Mouse (Mus musculus) layer of hippocampus, adult 9-10 months (tissue): ENCODE measurements at regions not wholly inside any gene's neighbourhood (a gene's known extent, or its start where the extent isn't known, plus 50 kb on each side); places are given as distances from the start of the nearest gene placed in this dataset.

Experiments used
- DNase-seq: peaks from one replicate; pipeline ENCODE4 v3.0.0; 2022; ENCODE audit warnings: low spot score

DNA sequence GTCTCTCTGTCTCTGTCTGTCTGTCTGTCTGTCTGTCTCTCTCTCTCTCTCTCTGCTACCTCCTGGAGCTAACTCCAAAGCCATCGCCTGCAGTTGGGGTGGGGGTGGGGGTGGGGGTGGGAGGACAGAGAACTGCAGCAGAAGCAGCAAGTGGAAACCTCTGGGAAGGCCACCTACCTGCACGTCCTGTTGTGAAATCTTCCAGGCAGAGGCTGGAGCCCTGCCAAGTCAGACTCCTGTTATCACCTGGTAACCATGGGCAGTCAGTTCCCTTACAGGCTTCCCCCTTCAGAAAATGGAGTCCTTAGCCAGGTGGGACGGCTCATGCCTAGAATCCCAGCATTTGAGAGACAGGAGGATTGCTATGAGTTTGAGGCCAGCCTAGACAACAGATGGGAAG lies 361.8 kb downstream of the Bcor start:
- no peak for DNase-seq

DNA sequence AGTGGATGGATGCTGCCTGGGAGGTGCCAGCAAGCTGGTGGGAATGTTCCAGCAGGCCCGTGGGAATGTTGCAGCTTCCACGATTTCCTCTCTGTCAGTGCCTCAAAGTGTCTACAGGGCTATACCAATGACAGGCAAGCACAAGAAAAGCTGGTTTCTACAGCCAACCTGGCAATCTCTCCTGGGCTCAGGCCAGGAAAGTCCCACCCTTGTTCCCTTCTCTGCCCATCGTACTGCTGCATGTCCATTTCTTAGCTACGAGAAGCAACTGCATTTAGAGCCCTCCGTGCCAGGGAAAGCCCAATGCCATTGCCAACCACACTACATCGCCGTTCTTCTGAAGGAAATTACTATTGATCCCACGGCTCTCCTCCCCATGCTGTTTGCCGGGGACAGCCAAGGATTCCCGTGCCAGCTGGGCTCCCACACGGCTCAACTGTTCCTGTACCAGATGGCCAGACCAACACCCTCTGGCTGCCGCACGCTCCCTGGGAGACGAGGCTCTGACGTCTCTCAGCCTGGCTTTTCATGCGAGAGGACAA lies 359.7 kb downstream of the Bcor start:
- DNase-seq, result no peak

GRCm38 (mm10) chrX:11801208-11801607 lies 358.9 kb downstream of the Bcor start:
- DNase-seq, result no peak

- no peak for DNase-seq
These were observed 358.5 kb downstream of the Bcor start for GRCm38 (mm10) chrX:11801621-11802020.

- DNase-seq, result no peak
These were observed 357.9 kb downstream of the Bcor start for GRCm38 (mm10) chrX:11802074-11802899.

GRCm38 (mm10) chrX:11803239-11803638 lies 356.9 kb downstream of the Bcor start:
- DNase-seq, result no peak

- no peak for DNase-seq
These were observed 353.3 kb downstream of the Bcor start for GRCm38 (mm10) chrX:11806896-11807252.

GRCm38 (mm10) chrX:11807253-11807882 lies 352.8 kb downstream of the Bcor start:
- DNase-seq, result no peak

- DNase-seq, result no peak
These were observed 352.3 kb downstream of the Bcor start for GRCm38 (mm10) chrX:11807883-11808262.

GRCm38 (mm10) chrX:11808911-11809310 lies 351.2 kb downstream of the Bcor start:
- no peak for DNase-seq

- no peak for DNase-seq
These were observed 345.3 kb downstream of the Bcor start for GRCm38 (mm10) chrX:11814861-11815260.

DNA sequence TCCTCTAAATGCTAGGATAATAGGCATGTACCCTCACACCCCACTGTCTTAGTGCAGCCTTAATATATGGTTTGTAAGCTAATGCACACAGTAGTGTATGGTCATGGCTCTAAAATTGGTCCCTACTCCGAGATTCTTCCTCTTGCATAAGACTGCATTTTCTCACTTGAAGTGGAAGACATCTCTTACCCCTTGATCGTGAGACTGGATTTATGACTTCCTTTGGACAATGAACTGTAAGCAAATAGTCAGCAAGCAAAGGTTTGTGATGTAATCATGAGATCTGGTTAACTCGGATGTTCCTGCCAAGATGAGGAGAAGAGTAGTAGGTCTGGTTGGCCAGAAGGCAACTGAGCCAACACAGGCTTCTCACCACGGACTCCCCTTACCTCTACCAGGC lies 344.3 kb downstream of the Bcor start:
- DNase-seq, result no peak

DNA sequence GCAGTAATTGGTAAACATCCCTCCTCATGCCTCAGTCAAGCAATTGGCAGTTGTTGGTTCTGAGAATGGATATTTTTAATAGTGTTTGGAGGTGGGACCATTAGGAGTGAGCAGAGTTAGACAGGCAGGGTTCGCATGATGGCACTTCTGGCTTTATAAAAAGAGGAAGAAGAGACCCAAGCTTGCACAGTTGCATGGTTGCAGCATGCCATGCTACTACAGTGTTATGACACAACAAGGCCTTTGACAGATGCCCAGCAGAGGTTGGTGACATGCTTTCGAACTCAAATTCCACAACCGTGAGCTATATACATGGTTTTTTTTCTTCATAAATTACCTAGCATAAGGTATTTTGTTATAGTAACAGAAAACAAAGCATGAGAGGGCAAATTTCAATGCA lies 341.5 kb downstream of the Bcor start:
- no peak for DNase-seq

DNA sequence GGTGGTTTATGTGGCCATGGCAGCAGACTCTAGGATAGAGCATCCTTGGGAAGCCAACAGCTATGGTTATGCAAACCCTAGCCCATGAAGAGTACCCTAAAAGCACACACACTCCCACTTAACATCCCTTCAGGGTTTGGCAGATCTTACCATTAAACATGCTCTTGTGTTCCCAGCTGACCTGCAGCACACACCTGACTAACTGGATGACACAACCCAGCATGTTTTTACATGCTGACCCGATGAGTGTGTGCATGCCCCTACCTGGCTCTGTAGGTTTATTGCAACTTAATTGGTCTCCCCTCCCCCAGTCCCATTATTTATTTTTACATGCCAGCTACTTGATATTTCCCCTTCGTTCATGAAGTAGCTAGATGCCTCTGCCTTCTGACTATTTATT lies 339.0 kb downstream of the Bcor start:
- DNase-seq, result no peak

- no peak for DNase-seq
These were observed 338.0 kb downstream of the Bcor start for GRCm38 (mm10) chrX:11821880-11822768.

DNA sequence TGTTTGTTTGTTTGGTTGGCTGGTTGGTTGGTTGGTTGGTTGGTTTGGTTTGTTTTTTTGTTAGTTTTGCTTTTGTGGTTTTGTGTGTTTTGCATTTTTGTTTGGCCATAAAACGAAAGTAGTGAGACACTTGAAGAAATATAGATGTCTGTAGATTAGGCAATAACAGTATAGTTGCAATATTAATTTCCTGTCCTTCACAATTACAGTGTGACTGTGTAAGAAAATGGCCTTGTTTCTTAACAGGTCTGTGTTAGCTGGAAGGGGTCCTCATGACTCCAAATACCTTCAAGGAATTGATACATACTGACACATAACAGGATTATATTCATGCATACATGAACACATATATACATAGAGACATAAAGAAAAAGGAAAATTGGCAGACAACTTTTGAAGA lies 334.2 kb downstream of the Bcor start:
- DNase-seq, result no peak

DNA sequence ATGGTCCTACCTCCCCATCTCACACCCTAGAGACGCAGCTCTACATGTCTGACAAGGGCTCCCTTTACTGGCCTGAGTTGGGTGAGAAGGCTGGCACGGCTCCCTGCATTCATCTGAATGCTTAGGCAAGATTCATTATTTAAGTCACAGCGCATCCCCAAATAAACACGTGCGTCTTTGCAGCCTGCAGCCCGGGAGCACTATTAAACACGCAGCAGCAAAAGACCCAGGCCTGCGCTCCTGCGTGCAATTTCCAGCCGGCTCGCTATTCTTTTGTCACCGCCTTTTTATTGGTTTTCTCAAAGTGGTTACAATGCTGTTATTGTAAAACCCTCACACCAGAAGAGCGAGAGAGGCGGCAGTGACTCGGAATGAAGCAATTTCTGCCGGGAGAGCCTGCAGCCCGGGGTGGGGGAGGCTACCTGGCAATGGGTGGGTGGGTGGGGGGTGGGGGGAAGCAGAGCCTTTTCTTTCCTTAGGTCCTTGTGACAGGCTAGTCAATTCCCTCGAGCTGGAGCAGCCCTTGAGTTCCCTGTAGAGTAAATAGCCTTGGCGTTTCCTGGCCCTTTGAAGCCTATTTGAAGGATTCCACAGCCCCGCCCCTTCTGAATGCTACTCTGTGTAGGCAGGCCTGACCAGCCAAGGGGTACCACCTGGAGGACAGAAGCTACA lies 333.3 kb downstream of the Bcor start:
- no peak for DNase-seq

DNA sequence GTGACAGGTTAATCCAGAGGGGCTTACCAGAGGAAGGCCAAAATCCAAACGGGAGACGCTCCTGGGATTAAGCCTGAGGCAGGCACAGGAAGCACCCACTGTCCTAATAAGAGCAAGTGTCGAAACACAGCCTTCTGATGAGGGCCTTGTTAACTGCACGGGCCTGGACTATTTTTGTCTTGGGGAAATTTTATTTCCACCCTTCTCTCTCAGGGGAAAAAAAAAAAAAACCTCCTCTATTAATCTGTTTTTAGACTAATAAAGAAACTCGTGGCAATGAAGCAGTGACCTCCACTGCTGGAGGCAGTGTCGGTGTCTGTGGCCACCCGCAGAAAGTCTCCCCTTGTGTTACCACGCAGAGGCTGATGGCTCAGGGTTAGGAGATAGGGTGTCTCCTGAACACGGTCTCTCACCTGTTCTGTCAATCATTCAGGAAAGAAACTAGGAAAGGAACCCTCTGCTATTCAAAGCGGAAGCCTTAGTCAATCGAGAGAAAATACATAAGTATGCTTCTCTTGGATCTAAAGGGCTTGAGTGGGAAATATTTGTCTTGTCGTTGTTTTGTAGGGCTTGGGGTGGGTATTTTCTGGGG lies 330.6 kb downstream of the Bcor start:
- no peak for DNase-seq

DNA sequence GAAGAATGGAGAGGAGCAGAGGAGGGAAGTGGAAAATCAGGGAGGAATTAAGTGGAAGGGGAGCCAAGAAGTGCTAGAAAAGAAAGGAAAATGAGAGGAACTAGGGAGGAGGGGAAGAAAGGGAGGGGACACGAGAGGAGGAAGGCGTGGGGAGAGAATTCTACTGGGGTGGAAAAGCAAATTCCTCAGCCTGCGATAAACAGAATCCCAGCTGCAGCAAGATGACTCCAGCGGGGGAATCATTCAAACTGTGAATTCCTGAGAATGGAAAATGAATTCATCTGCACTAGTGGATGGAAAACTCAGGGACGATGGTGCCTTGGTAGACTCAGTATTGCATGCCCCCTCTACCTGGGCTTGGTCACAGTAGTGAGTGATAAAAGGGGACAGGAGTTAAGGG lies 322.6 kb downstream of the Bcor start:
- DNase-seq, result no peak

DNA sequence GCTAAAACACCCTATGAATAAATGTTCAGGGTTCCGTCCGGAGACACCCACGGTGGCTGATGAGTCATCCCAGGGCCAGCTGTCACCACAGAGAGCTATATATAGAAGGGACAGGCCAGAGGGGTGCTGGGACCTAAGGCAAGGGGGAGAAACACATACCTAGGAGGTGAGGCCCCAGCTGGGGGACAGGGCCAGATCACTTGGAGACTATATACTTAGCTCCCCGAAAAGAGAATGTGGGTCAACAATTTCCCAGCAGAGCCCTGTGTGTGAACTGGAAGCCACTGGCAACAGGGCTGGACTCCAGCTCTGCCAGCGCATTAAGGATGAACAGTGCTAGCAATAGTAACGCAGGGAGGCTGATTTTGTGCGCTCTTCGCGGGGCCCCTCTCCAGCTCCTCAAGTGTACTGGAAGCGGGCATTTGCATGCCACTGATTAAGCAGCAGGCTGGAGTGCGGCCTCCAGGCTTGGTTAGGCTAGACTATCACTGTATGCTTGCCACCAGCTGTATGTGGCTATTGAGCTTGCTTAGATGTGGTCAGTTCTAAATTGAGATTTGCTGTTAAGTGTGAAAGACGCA lies 320.4 kb downstream of the Bcor start:
- no peak for DNase-seq

DNA sequence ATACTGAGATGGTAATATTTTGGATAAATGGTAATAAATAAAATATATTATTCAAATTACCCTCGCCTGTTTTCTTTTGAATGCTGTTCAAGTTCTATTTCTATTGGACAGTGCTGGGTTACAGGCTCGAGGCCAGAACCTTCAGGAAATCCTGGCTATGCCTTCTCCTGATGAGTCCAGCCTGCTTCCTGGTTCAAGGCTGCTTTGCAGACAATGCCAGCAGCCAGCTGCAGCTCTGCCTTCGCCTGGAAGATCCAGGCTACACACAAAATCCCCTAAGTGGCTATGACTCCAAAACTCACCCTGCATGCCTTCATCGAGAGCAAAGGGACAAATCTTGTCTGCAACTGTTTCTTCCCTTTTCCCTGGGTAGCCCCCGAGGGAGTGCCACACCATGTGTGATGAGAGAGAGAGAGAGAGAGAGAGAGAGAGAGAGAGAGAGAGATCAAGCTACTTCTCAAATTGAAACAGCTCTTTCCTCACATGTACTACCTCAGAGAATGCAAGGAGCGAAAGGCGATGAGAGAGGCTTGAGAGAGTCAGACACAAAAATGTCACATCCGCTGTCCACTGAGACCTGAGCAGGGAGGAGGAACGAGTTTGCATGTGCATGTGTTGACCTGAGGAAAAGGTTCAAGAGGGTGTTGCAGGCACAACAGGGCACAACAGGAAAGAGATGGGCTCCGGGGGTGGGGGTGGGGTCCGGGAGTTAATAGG lies 319.7 kb downstream of the Bcor start:
- DNase-seq, result no peak
